In genomic region chr2:79379087-79380041, GRCm38 (mm10) we compare ENCODE assay signal across 11 mouse cellular contexts.
DNase-seq lines count a peak whose midpoint lies in the region; ATAC-seq and TF ChIP-seq lines count a peak whose summit lies in the region.
"Had no signal": no experiment of that assay in that cellular context is flagged by ENCODE, and none has a peak within 500 bp of the region (broad histone marks: within the 10 kb centered on the region; RNA-seq: fewer than 3 reads in every experiment).

No protein-coding gene starts in this region.

- no peak for ATAC-seq in hindbrain, embryonic 15.5 days (ENCODE audit: low FRiP score, low read depth)
- peak; percentile 93 for ATAC-seq in liver, postnatal 0 days

- TF ChIP-seq POLR2A in thymus, adult 2 months (IDR thresholded peaks at IDR 0.05; ENCODE audit: control insufficient read depth, extremely low read depth, insufficient read depth, low read length, poor library complexity): no peak

- DNase-seq in brain, adult 2 months (ENCODE audit: low read depth, low spot score): peak; percentile 39
- no peak for DNase-seq in liver, postnatal 0 days
- no peak for DNase-seq in ovary, postnatal 36 days (ENCODE audit: low spot score)
- DNase-seq in thymus, adult 2 months: no peak
- DNase-seq in urinary bladder, postnatal 36 days (ENCODE audit: low spot score in 2 of 2): no peak
- DNase-seq in heart, postnatal 4 days: no peak
- DNase-seq: right cerebral cortex, adult 18-20 months had no signal

- peaks cover 34% of the 10 kb centered on the region for H3K4me1 ChIP-seq in E14TG2a.4 (replicated peaks; ENCODE audit: low read depth, low read length)
- peaks cover 14% of the 10 kb centered on the region for H3K4me1 ChIP-seq in hindbrain, embryonic 15.5 days (replicated peaks)
- H3K4me1 ChIP-seq in liver, postnatal 0 days (ENCODE audit: insufficient read depth): peaks cover 3% of the 10 kb centered on the region; the same call in 1 of the 2 replicates
- H3K4me1 ChIP-seq in thymus, adult 2 months (replicated peaks; ENCODE audit: control insufficient read depth, insufficient read depth, low read length): no peaks in the 10 kb centered on the region
- H3K4me1 ChIP-seq: lung, embryonic 15.5 days had no signal

- H3K9ac ChIP-seq in hindbrain, embryonic 15.5 days: no peak overlapping the region
- no peak overlapping the region for H3K9ac ChIP-seq in liver, postnatal 0 days (replicated peaks)
- H3K9ac ChIP-seq: lung, embryonic 15.5 days had no signal

- H3K4me3 ChIP-seq in E14TG2a.4 (replicated peaks; ENCODE audit: low read length): 0 out of 2 replicates have a peak overlapping the region, but pooled peaks have one; percentile 18
- H3K4me3 ChIP-seq in hindbrain, embryonic 15.5 days: no peak overlapping the region
- H3K4me3 ChIP-seq in liver, postnatal 0 days (ENCODE audit: low read depth, low read length): no peak overlapping the region
- no peak overlapping the region for H3K4me3 ChIP-seq in thymus, adult 2 months (ENCODE audit: control insufficient read depth, insufficient read depth, low read length)
- H3K4me3 ChIP-seq: lung, embryonic 15.5 days had no signal

- no peak for TF ChIP-seq EP300 in liver, postnatal 0 days (IDR thresholded peaks at IDR 0.05; ENCODE audit: low read depth)

- H3K4me2 ChIP-seq in hindbrain, embryonic 15.5 days: peak overlapping the region; percentile 13; the same call in 1 of the 2 replicates
- peak overlapping the region; percentile 54 for H3K4me2 ChIP-seq in liver, postnatal 0 days (ENCODE audit: low read depth, low read length)
- H3K4me2 ChIP-seq: heart, embryonic 11.5 days; lung, embryonic 15.5 days had no signal

- H3K9me3 ChIP-seq in E14TG2a.4 (ENCODE audit: low read length): no peaks in the 10 kb centered on the region
- no peaks in the 10 kb centered on the region for H3K9me3 ChIP-seq in hindbrain, embryonic 15.5 days
- H3K9me3 ChIP-seq in liver, postnatal 0 days (ENCODE audit: low read length): no peaks in the 10 kb centered on the region
- H3K9me3 ChIP-seq: lung, embryonic 15.5 days had no signal

- TF ChIP-seq CTCF in E14TG2a.4 (conservative IDR thresholded peaks at IDR 0.05; ENCODE audit: low read length): peak; percentile 23
- no peak for TF ChIP-seq CTCF in liver, postnatal 0 days (IDR thresholded peaks at IDR 0.05; ENCODE audit: low read depth)
- no peak for TF ChIP-seq CTCF in thymus, adult 2 months (IDR thresholded peaks at IDR 0.05; ENCODE audit: borderline replicate concordance, control insufficient read depth, extremely low read depth, insufficient read depth, low read length, poor library complexity)

- H3K27ac ChIP-seq in hindbrain, embryonic 15.5 days (replicated peaks): no peak overlapping the region
- H3K27ac ChIP-seq in liver, postnatal 0 days (ENCODE audit: low read depth): peak overlapping the region; percentile 69
- H3K27ac ChIP-seq in thymus, adult 2 months (ENCODE audit: control insufficient read depth, insufficient read depth, low read length): no peak overlapping the region
- H3K27ac ChIP-seq: lung, embryonic 15.5 days had no signal

- H3K27me3 ChIP-seq in E14TG2a.4 (ENCODE audit: insufficient read depth, low read length): no peaks in the 10 kb centered on the region
- no peaks in the 10 kb centered on the region for H3K27me3 ChIP-seq in hindbrain, embryonic 15.5 days
- H3K27me3 ChIP-seq in liver, postnatal 0 days (ENCODE audit: insufficient read depth, low read length): no peaks in the 10 kb centered on the region
- no peaks in the 10 kb centered on the region for H3K27me3 ChIP-seq in thymus, adult 2 months (ENCODE audit: control insufficient read depth, insufficient read depth, low read length)
- H3K27me3 ChIP-seq: lung, embryonic 15.5 days had no signal

- no peaks in the 10 kb centered on the region for H3K36me3 ChIP-seq in E14TG2a.4 (ENCODE audit: insufficient read depth, low read length)
- no peaks in the 10 kb centered on the region for H3K36me3 ChIP-seq in hindbrain, embryonic 15.5 days
- H3K36me3 ChIP-seq in liver, postnatal 0 days (replicated peaks; ENCODE audit: insufficient read depth, low read length): no peaks in the 10 kb centered on the region
- H3K36me3 ChIP-seq in thymus, adult 2 months (ENCODE audit: control insufficient read depth, insufficient read depth, low read length): no peaks in the 10 kb centered on the region
- H3K36me3 ChIP-seq: lung, embryonic 15.5 days had no signal

- 12% methylated on average over 12 of the region's 12 CpGs for WGBS in hindbrain, embryonic 15.5 days
- 46% methylated on average over 12 of the region's 12 CpGs for WGBS in liver, postnatal 0 days (ENCODE audit: insufficient replicate concordance)
- 79% methylated on average over 12 of the region's 12 CpGs for WGBS in thymus, adult 2 months
